Comparison of ENCODE assay signal across 8 mouse cellular contexts in genomic region chr17:56269741-56270140, GRCm38 (mm10). TPM values are rescaled to one million over a fixed set of nuclear protein-coding genes. Genes with fewer than 3 reads are reported as not detected.
DNase-seq lines count a peak whose midpoint lies in the region; ATAC-seq lines count a peak whose summit lies in the region.

No protein-coding gene starts in this region.

- peak; percentile 14 for ATAC-seq in kidney, embryonic 15.5 days (replicated peaks; ENCODE audit: low FRiP score)
- ATAC-seq in embryonic facial prominence, embryonic 11.5 days (replicated peaks; ENCODE audit: insufficient number of reproducible peaks, low FRiP score, low TSS enrichment, low read depth), result no peak
- peak; percentile 19; the same call in 1 of the 2 replicates for ATAC-seq in hindbrain, embryonic 15.5 days (ENCODE audit: low FRiP score, low read depth)
- ATAC-seq in midbrain, embryonic 15.5 days (replicated peaks), result peak; percentile 18
- no peak for ATAC-seq in CD4-positive, CD25-positive, alpha-beta regulatory T cell, adult 4 months

- peak overlapping the region; percentile 24 for H3K9ac ChIP-seq in kidney, embryonic 15.5 days
- peak overlapping the region; percentile 45 for H3K9ac ChIP-seq in embryonic facial prominence, embryonic 11.5 days (replicated peaks; ENCODE audit: low read length)
- peak overlapping the region; percentile 12; the same call in 1 of the 2 replicates for H3K9ac ChIP-seq in hindbrain, embryonic 15.5 days
- peak overlapping the region; percentile 41; the same call in 1 of the 2 replicates for H3K9ac ChIP-seq in midbrain, embryonic 15.5 days

- peaks cover 23% of the 10 kb centered on the region for H3K4me1 ChIP-seq in kidney, embryonic 15.5 days
- H3K4me1 ChIP-seq in embryonic facial prominence, embryonic 11.5 days (ENCODE audit: control insufficient read depth, insufficient read depth, low read length), result no peaks in the 10 kb centered on the region
- peaks cover 12% of the 10 kb centered on the region for H3K4me1 ChIP-seq in hindbrain, embryonic 15.5 days (replicated peaks)
- H3K4me1 ChIP-seq in midbrain, embryonic 15.5 days, result peaks cover 12% of the 10 kb centered on the region

- no peak for DNase-seq in kidney, postnatal 14 days
- no peak for DNase-seq in embryonic facial prominence, embryonic 11.5 days (ENCODE audit: low spot score)
- no peak for DNase-seq in testis, postnatal 10 days (ENCODE audit: low spot score)
- DNase-seq in lung, postnatal 14 days, result no peak

- peak overlapping the region; percentile 42 for H3K4me3 ChIP-seq in kidney, embryonic 15.5 days (replicated peaks)
- peak overlapping the region; percentile 15; the same call in 1 of the 2 replicates for H3K4me3 ChIP-seq in embryonic facial prominence, embryonic 11.5 days (ENCODE audit: low read depth, low read length)
- H3K4me3 ChIP-seq in hindbrain, embryonic 15.5 days, result peak overlapping the region; percentile 38
- H3K4me3 ChIP-seq in midbrain, embryonic 15.5 days, result peak overlapping the region; percentile 40

- no peaks in the 10 kb centered on the region for H3K9me3 ChIP-seq in kidney, embryonic 15.5 days (replicated peaks)
- H3K9me3 ChIP-seq in embryonic facial prominence, embryonic 11.5 days (replicated peaks; ENCODE audit: control insufficient read depth, low read length), result no peaks in the 10 kb centered on the region
- H3K9me3 ChIP-seq in hindbrain, embryonic 15.5 days, result no peaks in the 10 kb centered on the region
- no peaks in the 10 kb centered on the region for H3K9me3 ChIP-seq in midbrain, embryonic 15.5 days

- no peaks in the 10 kb centered on the region for H3K27me3 ChIP-seq in kidney, embryonic 15.5 days
- no peaks in the 10 kb centered on the region for H3K27me3 ChIP-seq in embryonic facial prominence, embryonic 11.5 days (ENCODE audit: control insufficient read depth, insufficient read depth, low read length)
- no peaks in the 10 kb centered on the region for H3K27me3 ChIP-seq in hindbrain, embryonic 15.5 days
- no peaks in the 10 kb centered on the region for H3K27me3 ChIP-seq in midbrain, embryonic 15.5 days (replicated peaks)

- peaks cover 20% of the 10 kb centered on the region for H3K36me3 ChIP-seq in kidney, embryonic 15.5 days
- H3K36me3 ChIP-seq in embryonic facial prominence, embryonic 11.5 days (replicated peaks; ENCODE audit: control insufficient read depth, insufficient read depth, low read depth, low read length), result no peaks in the 10 kb centered on the region; the same call in 1 of the 2 replicates
- H3K36me3 ChIP-seq in hindbrain, embryonic 15.5 days, result no peaks in the 10 kb centered on the region
- H3K36me3 ChIP-seq in midbrain, embryonic 15.5 days (replicated peaks), result 0 out of 2 replicates have a peak, but pooled peaks cover 4% of the 10 kb centered on the region

- H3K27ac ChIP-seq in kidney, embryonic 15.5 days, result peak overlapping the region; percentile 88
- 0 out of 2 replicates have a peak overlapping the region, but pooled peaks have one; percentile 6 for H3K27ac ChIP-seq in embryonic facial prominence, embryonic 11.5 days (replicated peaks; ENCODE audit: low read depth, low read length)
- peak overlapping the region; percentile 76 for H3K27ac ChIP-seq in hindbrain, embryonic 15.5 days (replicated peaks)
- peak overlapping the region; percentile 81 for H3K27ac ChIP-seq in midbrain, embryonic 15.5 days

- WGBS in kidney, embryonic 15.5 days, result 77% methylated on average over 3 of the region's 3 CpGs
- WGBS in embryonic facial prominence, embryonic 11.5 days, result 72% methylated on average over 3 of the region's 3 CpGs
- 68% methylated on average over 3 of the region's 3 CpGs for WGBS in hindbrain, embryonic 15.5 days
- WGBS in midbrain, embryonic 15.5 days, result 77% methylated on average over 3 of the region's 3 CpGs

- peak overlapping the region; percentile 69 for H3K4me2 ChIP-seq in kidney, embryonic 15.5 days
- peak overlapping the region; percentile 34 for H3K4me2 ChIP-seq in embryonic facial prominence, embryonic 11.5 days (ENCODE audit: low read depth, low read length)
- H3K4me2 ChIP-seq in hindbrain, embryonic 15.5 days, result peak overlapping the region; percentile 63
- peak overlapping the region; percentile 73 for H3K4me2 ChIP-seq in midbrain, embryonic 15.5 days

RNA-seq across cellular contexts. Expression of gene Ticam1, which starts 6.8 kb away (rescaled TPM):
- 6.0 and 6.2 TPM in 2 replicates for polyA plus RNA-seq in kidney, embryonic 15.5 days (2015; fragmentation: Nextera tagmentation; extraction: Ambion mirVana)
- polyA plus RNA-seq in embryonic facial prominence, embryonic 11.5 days (2014; fragmentation: Nextera tagmentation; extraction: Ambion mirVana), result 2.9 and 3.6 TPM in 2 replicates
- polyA plus RNA-seq in hindbrain, embryonic 15.5 days (2015; fragmentation: Nextera tagmentation; extraction: Ambion mirVana), result 1.3 and 1.8 TPM in 2 replicates
- polyA plus RNA-seq in midbrain, embryonic 15.5 days (2015; fragmentation: Nextera tagmentation; extraction: Ambion mirVana), result 1.2 and 1.5 TPM in 2 replicates
- polyA plus RNA-seq in CD4-positive, CD25-positive, alpha-beta regulatory T cell, adult 4 months (2017; shearing (Covaris generic)), result 10 to 100 TPM in 1 of 2 experiments, 1 to 10 TPM in 1; 8.9 to 11.6 TPM

RNA-seq across cellular contexts. Expression of gene Fem1a, which starts 13.1 kb away (rescaled TPM):
- polyA plus RNA-seq in kidney, embryonic 15.5 days (2015; fragmentation: Nextera tagmentation; extraction: Ambion mirVana), result 13.1 TPM in 2 replicates
- 10.1 and 11.6 TPM in 2 replicates for polyA plus RNA-seq in embryonic facial prominence, embryonic 11.5 days (2014; fragmentation: Nextera tagmentation; extraction: Ambion mirVana)
- 18.2 and 18.8 TPM in 2 replicates for polyA plus RNA-seq in hindbrain, embryonic 15.5 days (2015; fragmentation: Nextera tagmentation; extraction: Ambion mirVana)
- 20.1 and 20.5 TPM in 2 replicates for polyA plus RNA-seq in midbrain, embryonic 15.5 days (2015; fragmentation: Nextera tagmentation; extraction: Ambion mirVana)
- polyA plus RNA-seq in CD4-positive, CD25-positive, alpha-beta regulatory T cell, adult 4 months (2017; shearing (Covaris generic)), result 1 to 10 TPM; 4.4 to 5.5 TPM

RNA-seq across cellular contexts. Expression of gene Plin3, which starts 22.9 kb away (rescaled TPM):
- 68.9 and 77.4 TPM in 2 replicates for polyA plus RNA-seq in kidney, embryonic 15.5 days (2015; fragmentation: Nextera tagmentation; extraction: Ambion mirVana)
- 33.0 and 48.5 TPM in 2 replicates for polyA plus RNA-seq in embryonic facial prominence, embryonic 11.5 days (2014; fragmentation: Nextera tagmentation; extraction: Ambion mirVana)
- polyA plus RNA-seq in hindbrain, embryonic 15.5 days (2015; fragmentation: Nextera tagmentation; extraction: Ambion mirVana), result 16.6 and 17.5 TPM in 2 replicates
- 12.0 and 13.3 TPM in 2 replicates for polyA plus RNA-seq in midbrain, embryonic 15.5 days (2015; fragmentation: Nextera tagmentation; extraction: Ambion mirVana)
- 10 to 100 TPM; 31.8 to 32.1 TPM for polyA plus RNA-seq in CD4-positive, CD25-positive, alpha-beta regulatory T cell, adult 4 months (2017; shearing (Covaris generic))

RNA-seq across cellular contexts. Expression of gene Arrdc5, which starts 30.3 kb away (rescaled TPM):
- 0.31 TPM in 1 of 2 replicates, not detected in the other for polyA plus RNA-seq in kidney, embryonic 15.5 days (2015; fragmentation: Nextera tagmentation; extraction: Ambion mirVana)
- polyA plus RNA-seq in embryonic facial prominence, embryonic 11.5 days (2014; fragmentation: Nextera tagmentation; extraction: Ambion mirVana), result not detected in 2 replicates
- not detected in 2 replicates for polyA plus RNA-seq in hindbrain, embryonic 15.5 days (2015; fragmentation: Nextera tagmentation; extraction: Ambion mirVana)
- not detected in 2 replicates for polyA plus RNA-seq in midbrain, embryonic 15.5 days (2015; fragmentation: Nextera tagmentation; extraction: Ambion mirVana)
- polyA plus RNA-seq in CD4-positive, CD25-positive, alpha-beta regulatory T cell, adult 4 months (2017; shearing (Covaris generic)), result not detected

RNA-seq across cellular contexts. Expression of gene Uhrf1, which starts 33.4 kb away (rescaled TPM):
- 162 and 175 TPM in 2 replicates for polyA plus RNA-seq in kidney, embryonic 15.5 days (2015; fragmentation: Nextera tagmentation; extraction: Ambion mirVana)
- 118 and 119 TPM in 2 replicates for polyA plus RNA-seq in embryonic facial prominence, embryonic 11.5 days (2014; fragmentation: Nextera tagmentation; extraction: Ambion mirVana)
- polyA plus RNA-seq in hindbrain, embryonic 15.5 days (2015; fragmentation: Nextera tagmentation; extraction: Ambion mirVana), result 29.7 and 31.9 TPM in 2 replicates
- 19.2 and 20.8 TPM in 2 replicates for polyA plus RNA-seq in midbrain, embryonic 15.5 days (2015; fragmentation: Nextera tagmentation; extraction: Ambion mirVana)
- polyA plus RNA-seq in CD4-positive, CD25-positive, alpha-beta regulatory T cell, adult 4 months (2017; shearing (Covaris generic)), result 10 to 100 TPM in 1 of 2 experiments, 1 to 10 TPM in 1; 8.5 to 28.4 TPM

Comparison
In these comparisons a context has a peak if more than half of its experiments do, and no peak if none do; other contexts are left out.
1. ATAC-seq: peak in kidney, embryonic 15.5 days (single experiment), hindbrain, embryonic 15.5 days (single experiment) and midbrain, embryonic 15.5 days (single experiment); none in embryonic facial prominence, embryonic 11.5 days (single experiment) and CD4-positive, CD25-positive, alpha-beta regulatory T cell, adult 4 months (single experiment).
2. H3K27ac ChIP-seq: peak in every context shown above with its lines; median percentile 88 in kidney, embryonic 15.5 days; 81 in midbrain, embryonic 15.5 days; 76 in hindbrain, embryonic 15.5 days; 6 in embryonic facial prominence, embryonic 11.5 days.
3. Peak in every context shown above with its lines, with median percentiles within 50 percentile points of each other: H3K4me2 ChIP-seq, H3K4me3 ChIP-seq and H3K9ac ChIP-seq.